Mouse (Mus musculus): ENCODE data around the gene Lsm12. TPM values are rescaled to one million over a fixed set of nuclear protein-coding genes. Genes with fewer than 3 reads are reported as not detected.

The Lsm12 gene
- polyA plus RNA-seq, 2 experiments: 40.0 to 83.8 TPM

GRCm38 (mm10) chr11:102223166-102223565 lies 38.1 kb upstream of the Lsm12 start:
- Histone ChIP-seq H3K4me3 (replicated peaks; ENCODE audit: low read length) (no peak overlapping the region), H3K4me1 (ENCODE audit: control insufficient read depth, insufficient read depth, low read length) (peaks cover 48% of the 10 kb centered on the region), H3K4me2 (replicated peaks; ENCODE audit: low read depth, low read length, severe bottlenecking) (no peak overlapping the region), H3K27ac (replicated peaks; ENCODE audit: low read depth, low read length) (no peak overlapping the region), H3K27me3 (ENCODE audit: control insufficient read depth, insufficient read depth, low read length) (no peaks in the 10 kb centered on the region), H3K9ac (ENCODE audit: low read depth, low read length, severe bottlenecking) (0 out of 2 replicates have a peak overlapping the region, but pooled peaks have one; percentile 3), H3K36me3 (ENCODE audit: control insufficient read depth, insufficient read depth, low read length) (peaks cover 26% of the 10 kb centered on the region), H3K9me3 (ENCODE audit: control insufficient read depth, low read length) (no peaks in the 10 kb centered on the region)
- no peak for TF ChIP-seq POLR2A (IDR thresholded peaks at IDR 0.05; ENCODE audit: borderline replicate concordance, extremely low read depth, insufficient read depth, insufficient read length)
- peak; percentile 61 for DNase-seq (ENCODE audit: low spot score)
- 33% methylated on average over 6 of the region's 6 CpGs for WGBS
- no peak for ATAC-seq (ENCODE audit: low FRiP score, low read depth)

DNA sequence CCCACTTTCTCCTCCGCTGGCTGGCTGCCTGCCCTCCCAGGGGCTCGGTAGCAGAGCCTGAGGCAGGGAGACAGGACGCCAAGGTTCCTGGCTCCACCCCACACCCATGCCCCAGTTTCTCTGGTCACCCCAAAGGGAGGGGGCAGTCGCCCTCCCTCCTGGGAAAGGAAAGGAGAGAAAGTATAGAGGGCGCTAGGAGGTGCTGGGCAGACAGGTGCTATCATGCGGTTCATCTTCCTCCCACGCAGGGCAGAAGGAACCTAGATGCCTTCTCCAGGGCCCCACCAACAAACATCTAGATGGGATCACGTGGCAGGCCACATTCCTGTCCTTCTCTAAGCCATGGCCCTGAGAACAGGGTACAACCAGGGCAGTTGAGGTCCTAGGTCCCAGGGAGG lies 36.9 kb upstream of the Lsm12 start:
- Histone ChIP-seq H3K36me3 (ENCODE audit: control insufficient read depth, insufficient read depth, low read length) (peaks cover 26% of the 10 kb centered on the region), H3K9me3 (ENCODE audit: control insufficient read depth, low read length) (no peaks in the 10 kb centered on the region), H3K9ac (ENCODE audit: low read depth, low read length, severe bottlenecking) (no peak overlapping the region), H3K4me3 (replicated peaks; ENCODE audit: low read length) (no peak overlapping the region), H3K4me1 (ENCODE audit: control insufficient read depth, insufficient read depth, low read length) (peaks cover 48% of the 10 kb centered on the region), H3K27me3 (ENCODE audit: control insufficient read depth, insufficient read depth, low read length) (no peaks in the 10 kb centered on the region), H3K4me2 (replicated peaks; ENCODE audit: low read depth, low read length, severe bottlenecking) (no peak overlapping the region), H3K27ac (replicated peaks; ENCODE audit: low read depth, low read length) (no peak overlapping the region)
- TF ChIP-seq POLR2A (IDR thresholded peaks at IDR 0.05; ENCODE audit: borderline replicate concordance, extremely low read depth, insufficient read depth, insufficient read length): no peak
- no peak for ATAC-seq (ENCODE audit: low FRiP score, low read depth)
- no peak for DNase-seq (ENCODE audit: low spot score)
- WGBS: 77% methylated on average over 7 of the region's 8 CpGs

DNA sequence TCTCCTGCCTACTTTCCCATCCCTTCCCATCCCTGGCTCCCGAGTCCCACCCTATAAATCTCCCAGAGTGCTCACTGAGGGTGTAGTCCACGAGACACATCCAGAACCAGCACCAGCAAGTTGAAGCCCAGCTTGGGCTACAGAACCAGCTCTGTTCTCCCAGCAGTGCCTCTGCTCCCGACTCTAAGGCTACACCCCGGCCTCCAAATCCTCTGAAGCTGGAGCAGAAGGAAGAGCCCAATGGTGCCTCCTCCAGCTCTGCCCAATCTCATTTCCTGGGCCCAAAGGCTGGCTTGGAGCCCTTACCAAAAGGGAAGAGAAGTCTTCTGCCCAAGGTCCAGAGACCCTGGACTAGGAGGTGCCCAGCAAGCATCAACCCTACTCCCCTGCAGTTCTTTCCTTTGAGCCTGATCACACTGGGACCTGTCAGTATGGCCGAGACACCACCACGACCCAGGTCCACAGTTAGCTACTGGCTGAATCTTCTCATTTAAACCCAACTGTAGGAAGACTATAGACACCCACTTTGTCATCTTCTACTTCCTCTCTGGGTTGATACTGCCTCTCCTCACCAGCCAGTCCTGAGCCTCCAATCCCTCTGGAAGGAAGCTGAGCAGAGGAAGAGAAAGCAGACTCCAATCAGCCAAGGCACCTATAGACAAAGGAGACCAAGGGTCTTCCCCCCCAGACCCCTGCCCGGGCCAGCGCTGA lies 36.3 kb upstream of the Lsm12 start:
- 80% methylated on average over 8 of the region's 8 CpGs for WGBS
- no peak for DNase-seq (ENCODE audit: low spot score)
- Histone ChIP-seq H3K4me1 (ENCODE audit: control insufficient read depth, insufficient read depth, low read length) (peaks cover 51% of the 10 kb centered on the region), H3K36me3 (ENCODE audit: control insufficient read depth, insufficient read depth, low read length) (peaks cover 26% of the 10 kb centered on the region), H3K9ac (ENCODE audit: low read depth, low read length, severe bottlenecking) (no peak overlapping the region), H3K4me2 (replicated peaks; ENCODE audit: low read depth, low read length, severe bottlenecking) (no peak overlapping the region), H3K4me3 (replicated peaks; ENCODE audit: low read length) (no peak overlapping the region), H3K27me3 (ENCODE audit: control insufficient read depth, insufficient read depth, low read length) (no peaks in the 10 kb centered on the region), H3K27ac (replicated peaks; ENCODE audit: low read depth, low read length) (no peak overlapping the region), H3K9me3 (ENCODE audit: control insufficient read depth, low read length) (no peaks in the 10 kb centered on the region)
- no peak for ATAC-seq (ENCODE audit: low FRiP score, low read depth)
- TF ChIP-seq POLR2A (IDR thresholded peaks at IDR 0.05; ENCODE audit: borderline replicate concordance, extremely low read depth, insufficient read depth, insufficient read length): no peak

- 52% methylated on average over 6 of the region's 6 CpGs for WGBS
- DNase-seq (ENCODE audit: low spot score): no peak
- no peak overlapping the region for H3K4me2 ChIP-seq (replicated peaks; ENCODE audit: low read depth, low read length, severe bottlenecking)
- H3K9me3 ChIP-seq (ENCODE audit: control insufficient read depth, low read length): no peaks in the 10 kb centered on the region
- H3K27ac ChIP-seq (replicated peaks; ENCODE audit: low read depth, low read length): no peak overlapping the region
- no peaks in the 10 kb centered on the region for H3K27me3 ChIP-seq (ENCODE audit: control insufficient read depth, insufficient read depth, low read length)
- H3K4me1 ChIP-seq (ENCODE audit: control insufficient read depth, insufficient read depth, low read length): peaks cover 60% of the 10 kb centered on the region
- H3K9ac ChIP-seq (ENCODE audit: low read depth, low read length, severe bottlenecking): no peak overlapping the region
- no peak for ATAC-seq (ENCODE audit: low FRiP score, low read depth)
- TF ChIP-seq POLR2A (IDR thresholded peaks at IDR 0.05; ENCODE audit: borderline replicate concordance, extremely low read depth, insufficient read depth, insufficient read length): no peak
- H3K36me3 ChIP-seq (ENCODE audit: control insufficient read depth, insufficient read depth, low read length): peaks cover 26% of the 10 kb centered on the region
- H3K4me3 ChIP-seq (replicated peaks; ENCODE audit: low read length): no peak overlapping the region
Measured at GRCm38 (mm10) chr11:102220451-102220850, 35.4 kb upstream of the Lsm12 start.

DNA sequence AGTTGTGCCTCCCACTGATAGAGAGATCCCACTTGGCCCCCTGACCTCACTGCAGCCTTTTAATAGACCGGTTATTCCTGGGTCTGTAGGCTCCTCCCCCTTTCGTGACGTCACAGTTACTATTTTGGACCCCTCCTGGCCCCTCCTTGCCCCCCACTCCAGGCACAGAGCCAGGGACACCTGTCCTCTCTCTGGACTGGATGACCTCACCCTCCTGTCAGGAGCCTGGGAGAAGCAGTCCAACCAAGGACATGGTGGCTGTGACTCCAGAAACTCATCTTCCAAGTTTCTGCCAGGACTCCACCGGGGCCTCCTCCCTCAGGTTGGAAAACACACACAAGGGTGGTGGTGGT lies 34.9 kb upstream of the Lsm12 start:
- no peak for DNase-seq (ENCODE audit: low spot score)
- H3K9ac ChIP-seq (ENCODE audit: low read depth, low read length, severe bottlenecking): no peak overlapping the region
- no peaks in the 10 kb centered on the region for H3K9me3 ChIP-seq (ENCODE audit: control insufficient read depth, low read length)
- H3K4me3 ChIP-seq (replicated peaks; ENCODE audit: low read length): no peak overlapping the region
- H3K4me1 ChIP-seq (ENCODE audit: control insufficient read depth, insufficient read depth, low read length): peaks cover 63% of the 10 kb centered on the region
- WGBS: 73% methylated on average over 4 of the region's 4 CpGs
- H3K27ac ChIP-seq (replicated peaks; ENCODE audit: low read depth, low read length): no peak overlapping the region
- H3K36me3 ChIP-seq (ENCODE audit: control insufficient read depth, insufficient read depth, low read length): peaks cover 26% of the 10 kb centered on the region
- H3K27me3 ChIP-seq (ENCODE audit: control insufficient read depth, insufficient read depth, low read length): no peaks in the 10 kb centered on the region
- no peak for TF ChIP-seq POLR2A (IDR thresholded peaks at IDR 0.05; ENCODE audit: borderline replicate concordance, extremely low read depth, insufficient read depth, insufficient read length)
- H3K4me2 ChIP-seq (replicated peaks; ENCODE audit: low read depth, low read length, severe bottlenecking): no peak overlapping the region
- no peak for ATAC-seq (ENCODE audit: low FRiP score, low read depth)
